Mouse (Mus musculus) Patski (cell line): Measurements from ENCODE around the gene Col4a3bp. TPM values are rescaled to one million over a fixed set of nuclear protein-coding genes. Genes with fewer than 3 reads are reported as not detected.
A peak's percentile ranks its signal among the peaks of the same experiment; 100 is the strongest.

ENCODE experiments used
- ATAC-seq: fragments of 100-300 bp; one replicate; pipeline ENCODE4 v1.8.0; 2021
- CTCF ChIA-PET: fragments of 350-600 bp; sonication (Branson Sonifier 250); formaldehyde crosslinking; loops from one replicate; lab custom pipeline; 2022; ENCODE audit warnings: inconsistent platforms; lab: Charles Lee
- POLR2A ChIA-PET: fragments of 350-600 bp; sonication (Branson Sonifier 250); formaldehyde crosslinking; loops from one replicate; lab custom pipeline; 2022; ENCODE audit warnings: antibody characterized with exemption, inconsistent platforms; lab: Charles Lee
- DNase-seq: peaks from one replicate; pipeline ENCODE4 v3.0.0-alpha.2; 2011; ENCODE audit warnings: low read depth, low spot score
- H3K27me3 ChIP-seq: fragments of 371-371 bp; one replicate; pipeline ENCODE4 v1.5.1; 2021
- CTCF ChIP-seq: fragments of 100-300 bp; IDR thresholded peaks from one replicate; pipeline ENCODE4 v1.5.1; 2021
- in situ Hi-C: fragments of 300-500 bp; cut with MboI; formaldehyde crosslinking; loops from 3 replicates; pipeline ENCODE4 v1.11.1; 2018; ENCODE audit warnings: low pct_unique_long_range_greater_than_20kb, mixed read lengths
- polyA plus RNA-seq: library from polyadenylated mRNA; unstranded; gene quantifications from one replicate; pipeline ENCODE4 v1.2.3, GENCODE M21; 2021

Gene Col4a3bp
- polyA plus RNA-seq, 1 experiment from 2014 or later: 36.4 TPM

- ChIA-PET POLR2A (no interaction called here), CTCF (no interaction called here)
- no peaks in the 10 kb centered on the region for H3K27me3 ChIP-seq
- in situ Hi-C loops: no loop called here
- DNase-seq (peak; percentile 79), ATAC-seq (peak; percentile 100)
- no peak for TF ChIP-seq CTCF
These were observed 128.1 kb downstream of the Col4a3bp start, which contains the start of gene Hmgcr for GRCm38 (mm10) chr13:96670406-96671077. Gene Hmgcr, minus strand, starts transcription at chr13:96670936.

- ChIA-PET POLR2A (no interaction called here), CTCF (no interaction called here)
- ATAC-seq: no peak
- in situ Hi-C loops: no loop called here
- TF ChIP-seq CTCF: no peak
- no peaks in the 10 kb centered on the region for H3K27me3 ChIP-seq
- DNase-seq: no peak
These were observed 128.9 kb downstream of the Col4a3bp start for GRCm38 (mm10) chr13:96671078-96671905.

GRCm38 (mm10) chr13:96671906-96672234 is 129.5 kb downstream of the Col4a3bp start:
- CTCF ChIA-PET: no interaction called here
- TF ChIP-seq CTCF: no peak
- in situ Hi-C loops: no loop called here
- DNase-seq (no peak), ATAC-seq (no peak)
- no peaks in the 10 kb centered on the region for H3K27me3 ChIP-seq
- POLR2A ChIA-PET: no interaction called here

GRCm38 (mm10) chr13:96672276-96672675 is 129.9 kb downstream of the Col4a3bp start:
- CTCF ChIA-PET: no interaction called here
- H3K27me3 ChIP-seq: no peaks in the 10 kb centered on the region
- TF ChIP-seq CTCF: no peak
- POLR2A ChIA-PET: no interaction called here
- ATAC-seq: no peak
- no peak for DNase-seq
- in situ Hi-C loops: no loop called here

- CTCF ChIA-PET: no interaction called here
- ATAC-seq: no peak
- DNase-seq: no peak
- no peak for TF ChIP-seq CTCF
- in situ Hi-C loops: no loop called here
- POLR2A ChIA-PET: no interaction called here
- no peaks in the 10 kb centered on the region for H3K27me3 ChIP-seq
These were observed 131.4 kb downstream of the Col4a3bp start for GRCm38 (mm10) chr13:96673817-96674216.

- no peaks in the 10 kb centered on the region for H3K27me3 ChIP-seq
- ChIA-PET CTCF (no interaction called here), POLR2A (interaction anchor here (0.6 kb wide), 1 partner anchor 40 kb away, joined by 4 read pairs; no protein-coding TSS in a partner anchor)
- DNase-seq (no peak), ATAC-seq (no peak)
- no peak for TF ChIP-seq CTCF
- in situ Hi-C loops: no loop called here
These were observed 133.3 kb downstream of the Col4a3bp start for GRCm38 (mm10) chr13:96675756-96676155.

- in situ Hi-C loops: no loop called here
- ChIA-PET CTCF (no interaction called here), POLR2A (no interaction called here)
- no peak for DNase-seq
- no peak for ATAC-seq
- H3K27me3 ChIP-seq: no peaks in the 10 kb centered on the region
- no peak for TF ChIP-seq CTCF
These were observed 134.7 kb downstream of the Col4a3bp start for GRCm38 (mm10) chr13:96677071-96677470.

- in situ Hi-C loops: no loop called here
- TF ChIP-seq CTCF: no peak
- ChIA-PET POLR2A (no interaction called here), CTCF (no interaction called here)
- H3K27me3 ChIP-seq: no peaks in the 10 kb centered on the region
- ATAC-seq (no peak), DNase-seq (no peak)
These were observed 136.2 kb downstream of the Col4a3bp start for GRCm38 (mm10) chr13:96678616-96679015.

- ChIA-PET CTCF (no interaction called here), POLR2A (no interaction called here)
- DNase-seq (no peak), ATAC-seq (peak; percentile 45)
- TF ChIP-seq CTCF: no peak
- no peaks in the 10 kb centered on the region for H3K27me3 ChIP-seq
- in situ Hi-C loops: no loop called here
These were observed 138.0 kb downstream of the Col4a3bp start for GRCm38 (mm10) chr13:96680163-96681087.

GRCm38 (mm10) chr13:96681088-96681620 is 138.7 kb downstream of the Col4a3bp start:
- ATAC-seq: peak; percentile 50
- H3K27me3 ChIP-seq: peaks cover 7% of the 10 kb centered on the region
- no peak for DNase-seq
- no peak for TF ChIP-seq CTCF
- ChIA-PET POLR2A (no interaction called here), CTCF (no interaction called here)
- in situ Hi-C loops: no loop called here
